Mouse (Mus musculus) neural tube, embryonic 15.5 days (tissue): ENCODE measurements around the gene Fem1b. TPM values are rescaled to one million over a fixed set of nuclear protein-coding genes. Genes with fewer than 3 reads are reported as not detected.
"Not testable (repeated sequence)": the region's sequence is repeated elsewhere in the genome, so short reads cannot be mapped to it uniquely, and the experiment has no call there.

Source experiments
- ATAC-seq: fragments of 200-750 bp; cut with Nextera tagmentation; 2 replicates; pipeline ENCODE4 v1.8.0; 2017; ENCODE audit warnings: mild to moderate bottlenecking, moderate TSS enrichment, moderate library complexity; ENCODE audit not compliant: low FRiP score
- H3K27ac ChIP-seq: fragments of 300-500 bp; sonication (generic); replicated peaks from 2 replicates; pipeline ENCODE4 v1.5.1; 2015; ENCODE audit warnings: mild to moderate bottlenecking, inconsistent platforms
- H3K27me3 ChIP-seq: fragments of 300-500 bp; sonication (generic); replicated peaks from 2 replicates; pipeline ENCODE4 v1.6.1; 2015; ENCODE audit warnings: inconsistent platforms
- H3K36me3 ChIP-seq: fragments of 300-500 bp; sonication (generic); 2 replicates; pipeline ENCODE4 v1.6.1; 2015; ENCODE audit warnings: inconsistent platforms
- H3K4me1 ChIP-seq: fragments of 300-500 bp; sonication (generic); 2 replicates; pipeline ENCODE4 v1.6.1; 2015; ENCODE audit warnings: inconsistent platforms
- H3K4me2 ChIP-seq: fragments of 300-500 bp; sonication (generic); 2 replicates; pipeline ENCODE4 v1.6.1; 2015; ENCODE audit warnings: inconsistent platforms, mild to moderate bottlenecking, moderate library complexity
- H3K4me3 ChIP-seq: fragments of 300-500 bp; sonication (generic); replicated peaks from 2 replicates; pipeline ENCODE4 v1.5.1; 2015; ENCODE audit warnings: mild to moderate bottlenecking, inconsistent platforms
- H3K9ac ChIP-seq: fragments of 300-500 bp; sonication (generic); replicated peaks from 2 replicates; pipeline ENCODE4 v1.6.1; 2015; ENCODE audit warnings: mild to moderate bottlenecking, inconsistent platforms
- H3K9me3 ChIP-seq: fragments of 300-500 bp; sonication (generic); replicated peaks from 2 replicates; pipeline ENCODE4 v1.6.1; 2016; ENCODE audit warnings: inconsistent platforms
- WGBS: fragments of 180-500 bp; shearing (Covaris S2); methylation state at CpG from one replicate; pipeline ENCODE4 v1.1.7; 2015; ENCODE audit warnings: mixed read lengths; 5-methylcytosine and 5-hydroxymethylcytosine counted together
- polyA plus RNA-seq: library from polyadenylated mRNA; unstranded; fragments of >200 nt; fragmentation: Nextera tagmentation; extraction: Ambion mirVana; gene quantifications from 2 replicates; pipeline ENCODE4 v1.2.1, GENCODE M21; 2015

Gene Fem1b
- polyA plus RNA-seq, 1 experiment from 2014 or later: 45.4 TPM

- Histone ChIP-seq H3K4me2 (peak overlapping the region; percentile 82), H3K9me3 (no peaks in the 10 kb centered on the region), H3K4me3 (peak overlapping the region; percentile 97), H3K27me3 (no peaks in the 10 kb centered on the region), H3K27ac (peak overlapping the region; percentile 99), H3K4me1 (peaks cover 28% of the 10 kb centered on the region), H3K36me3 (no peaks in the 10 kb centered on the region), H3K9ac (peak overlapping the region; percentile 98)
- peak; percentile 71 for ATAC-seq
- under 1% methylated on average over 58 of the region's 58 CpGs for WGBS
Measured at GRCm38 (mm10) chr9:62810543-62811515, 905 bp downstream of the Fem1b start.

- H3K36me3 ChIP-seq: no peaks in the 10 kb centered on the region
- H3K9ac ChIP-seq: peak overlapping the region; percentile 98
Measured at GRCm38 (mm10) chr9:62810095-62810494, 1.6 kb downstream of the Fem1b start.

GRCm38 (mm10) chr9:62799218-62799617 lies 12.5 kb downstream of the Fem1b start:
- not testable (repeated sequence) for H3K9ac ChIP-seq, H3K4me2 ChIP-seq, ATAC-seq, H3K9me3 ChIP-seq, H3K27me3 ChIP-seq, H3K4me1 ChIP-seq, H3K27ac ChIP-seq, H3K4me3 ChIP-seq
- peaks cover 37% of the 10 kb centered on the region for H3K36me3 ChIP-seq
- 88% methylated on average over 2 of the region's 2 CpGs for WGBS

More at GRCm38 (mm10) chr9:62810095-62810494, 1.6 kb downstream of the Fem1b start:
- peaks cover 28% of the 10 kb centered on the region for H3K4me1 ChIP-seq
- peak overlapping the region; percentile 82 for H3K4me2 ChIP-seq
- H3K27ac ChIP-seq: peak overlapping the region; percentile 99; the same call in 1 of the 2 replicates
- H3K4me3 ChIP-seq: peak overlapping the region; percentile 97
- no peaks in the 10 kb centered on the region for H3K9me3 ChIP-seq
- WGBS: 16% methylated on average over 8 of the region's 8 CpGs
- H3K27me3 ChIP-seq: no peaks in the 10 kb centered on the region
- no peak for ATAC-seq

- no peaks in the 10 kb centered on the region for H3K27me3 ChIP-seq
- H3K4me3 ChIP-seq: no peak overlapping the region
- H3K36me3 ChIP-seq: peaks cover 6% of the 10 kb centered on the region; the same call in 1 of the 2 replicates
- no peak overlapping the region for H3K27ac ChIP-seq
- H3K4me2 ChIP-seq: no peak overlapping the region
- no peak for ATAC-seq
- H3K9ac ChIP-seq: no peak overlapping the region
- no peaks in the 10 kb centered on the region for H3K4me1 ChIP-seq
- 91% methylated on average over 12 of the region's 12 CpGs for WGBS
- H3K9me3 ChIP-seq: no peaks in the 10 kb centered on the region
Measured at GRCm38 (mm10) chr9:62789856-62790255, 21.9 kb downstream of the Fem1b start.

GRCm38 (mm10) chr9:62786721-62787120 lies 25.0 kb downstream of the Fem1b start:
- no peak for ATAC-seq
- Histone ChIP-seq H3K9me3 (no peaks in the 10 kb centered on the region), H3K4me3 (no peak overlapping the region), H3K4me2 (no peak overlapping the region), H3K9ac (no peak overlapping the region), H3K36me3 (no peaks in the 10 kb centered on the region), H3K4me1 (peaks cover 23% of the 10 kb centered on the region), H3K27ac (no peak overlapping the region), H3K27me3 (no peaks in the 10 kb centered on the region)
- 81% methylated on average over 5 of the region's 5 CpGs for WGBS

GRCm38 (mm10) chr9:62784233-62784632 lies 27.5 kb downstream of the Fem1b start:
- Histone ChIP-seq H3K4me1 (peaks cover 24% of the 10 kb centered on the region), H3K9ac (no peak overlapping the region), H3K27ac (peak overlapping the region; percentile 80), H3K27me3 (no peaks in the 10 kb centered on the region), H3K9me3 (no peaks in the 10 kb centered on the region), H3K4me3 (no peak overlapping the region), H3K4me2 (no peak overlapping the region), H3K36me3 (no peaks in the 10 kb centered on the region)
- no peak for ATAC-seq
- WGBS: 87% methylated on average over 2 of the region's 2 CpGs

- Histone ChIP-seq H3K27me3 (no peaks in the 10 kb centered on the region), H3K36me3 (no peaks in the 10 kb centered on the region), H3K9me3 (no peaks in the 10 kb centered on the region), H3K27ac (peak overlapping the region; percentile 80), H3K9ac (peak overlapping the region; percentile 21; the same call in 1 of the 2 replicates), H3K4me2 (peak overlapping the region; percentile 42), H3K4me3 (0 out of 2 replicates have a peak overlapping the region, but pooled peaks have one; percentile 1), H3K4me1 (peaks cover 24% of the 10 kb centered on the region)
- 32% methylated on average over 16 of the region's 16 CpGs for WGBS
- ATAC-seq: peak; percentile 92
Measured at GRCm38 (mm10) chr9:62782976-62783781, 28.6 kb downstream of the Fem1b start.

- no peak overlapping the region for H3K9ac ChIP-seq
- H3K4me2 ChIP-seq: no peak overlapping the region
- no peak for ATAC-seq
- no peaks in the 10 kb centered on the region for H3K9me3 ChIP-seq
- no peaks in the 10 kb centered on the region for H3K36me3 ChIP-seq
- no peak overlapping the region for H3K27ac ChIP-seq
- no peak overlapping the region for H3K4me3 ChIP-seq
- peaks cover 28% of the 10 kb centered on the region for H3K4me1 ChIP-seq
- H3K27me3 ChIP-seq: no peaks in the 10 kb centered on the region
- WGBS: 55% methylated on average over 3 of the region's 3 CpGs
Measured at GRCm38 (mm10) chr9:62781965-62782364, 29.8 kb downstream of the Fem1b start.

- no peaks in the 10 kb centered on the region for H3K27me3 ChIP-seq
- H3K27ac ChIP-seq: no peak overlapping the region
- peaks cover 24% of the 10 kb centered on the region for H3K4me1 ChIP-seq
- no peak overlapping the region for H3K9ac ChIP-seq
- no peak for ATAC-seq
- H3K9me3 ChIP-seq: no peaks in the 10 kb centered on the region
- H3K4me3 ChIP-seq: no peak overlapping the region
- 83% methylated on average over 9 of the region's 9 CpGs for WGBS
- no peak overlapping the region for H3K4me2 ChIP-seq
- H3K36me3 ChIP-seq: no peaks in the 10 kb centered on the region
Measured at GRCm38 (mm10) chr9:62778721-62779120, 33.0 kb downstream of the Fem1b start.

GRCm38 (mm10) chr9:62777461-62777860 lies 34.3 kb downstream of the Fem1b start:
- Histone ChIP-seq H3K4me1 (peaks cover 12% of the 10 kb centered on the region), H3K36me3 (no peaks in the 10 kb centered on the region), H3K27ac (no peak overlapping the region), H3K27me3 (no peaks in the 10 kb centered on the region), H3K9me3 (no peaks in the 10 kb centered on the region), H3K9ac (no peak overlapping the region), H3K4me3 (no peak overlapping the region), H3K4me2 (no peak overlapping the region)
- WGBS: 9% methylated on average over 5 of the region's 5 CpGs
- peak; percentile 65; the same call in 1 of the 2 replicates for ATAC-seq

GRCm38 (mm10) chr9:62775464-62775863 lies 36.3 kb downstream of the Fem1b start:
- Histone ChIP-seq H3K9me3 (no peaks in the 10 kb centered on the region), H3K4me3 (no peak overlapping the region), H3K4me2 (no peak overlapping the region), H3K36me3 (no peaks in the 10 kb centered on the region), H3K4me1 (0 out of 2 replicates have a peak, but pooled peaks cover 4% of the 10 kb centered on the region), H3K27me3 (no peaks in the 10 kb centered on the region), H3K9ac (no peak overlapping the region), H3K27ac (no peak overlapping the region)
- WGBS: 63% methylated on average over 4 of the region's 4 CpGs
- ATAC-seq: no peak
